Mouse (Mus musculus) ES-E14 (cell line): ENCODE data around the gene Cabp4.

Experiments
- CHD2 ChIP-seq: IDR thresholded peaks from 2 replicates; pipeline ENCODE4 v1.6.1; 2014; ENCODE audit warnings: mild to moderate bottlenecking, low read depth, low read length, inconsistent platforms
- HCFC1 ChIP-seq: IDR thresholded peaks from 2 replicates; pipeline ENCODE4 v1.6.1; 2012; ENCODE audit warnings: low read length, inconsistent platforms, borderline replicate concordance; ENCODE audit not compliant: insufficient read depth
- MAFK ChIP-seq: IDR thresholded peaks from 2 replicates; pipeline ENCODE4 v1.6.1; 2014; ENCODE audit warnings: mild to moderate bottlenecking, low read depth, low read length, inconsistent platforms; ENCODE audit not compliant: insufficient read depth
- ZC3H11A ChIP-seq: IDR thresholded peaks from 2 replicates; pipeline ENCODE4 v1.6.1; 2012; ENCODE audit warnings: low read depth, mild to moderate bottlenecking, inconsistent platforms, low read length, borderline replicate concordance
- ZNF384 ChIP-seq: IDR thresholded peaks from 2 replicates; pipeline ENCODE4 v1.6.1; 2012; ENCODE audit warnings: low read depth, low read length, inconsistent platforms

DNA sequence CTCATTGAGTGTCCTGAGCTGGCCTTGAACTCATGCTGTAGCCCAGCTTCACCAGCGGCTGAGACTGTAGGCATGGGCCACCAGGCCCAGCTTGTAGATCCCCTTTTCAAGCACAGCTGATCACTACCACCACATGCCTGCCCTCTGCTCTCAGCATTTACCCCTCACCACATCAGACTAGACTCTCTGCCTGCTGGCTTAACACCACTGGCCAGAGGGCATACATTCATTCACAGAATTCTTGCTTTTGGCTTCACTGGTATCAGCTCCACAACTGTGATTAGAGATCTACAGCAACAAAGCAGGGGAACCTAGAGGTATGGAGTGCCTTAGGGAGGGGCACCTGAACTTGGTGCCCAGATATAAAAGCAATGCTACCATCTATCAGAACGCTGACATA lies 23.3 kb downstream of the Cabp4 start:
- no peak for TF ChIP-seq MAFK
- TF ChIP-seq CHD2 = no peak
- TF ChIP-seq ZNF384 = no peak
- no peak for TF ChIP-seq HCFC1
- TF ChIP-seq ZC3H11A = no peak
